Mouse (Mus musculus) hindbrain, embryonic 13.5 days (tissue): ENCODE data around the gene Nexmif. TPM values are rescaled to one million over a fixed set of nuclear protein-coding genes. Genes with fewer than 3 reads are reported as not detected.
A peak's percentile ranks its signal among the peaks of the same experiment; 100 is the strongest.
"Not testable (repeated sequence)": the region's sequence is repeated elsewhere in the genome, so short reads cannot be mapped to it uniquely, and the experiment has no call there.

Experiments used
- ATAC-seq: fragments of 200-750 bp; cut with Nextera tagmentation; 2 replicates; pipeline ENCODE4 v1.8.0; 2017; ENCODE audit warnings: moderate TSS enrichment; ENCODE audit not compliant: low FRiP score
- H3K27ac ChIP-seq: fragments of 300-500 bp; sonication (generic); 2 replicates; pipeline ENCODE4 v1.5.1; 2015; ENCODE audit warnings: inconsistent platforms, mild to moderate bottlenecking, moderate library complexity
- H3K27me3 ChIP-seq: fragments of 300-500 bp; sonication (generic); 2 replicates; pipeline ENCODE4 v1.6.1; 2015; ENCODE audit warnings: mild to moderate bottlenecking, inconsistent platforms
- H3K36me3 ChIP-seq: fragments of 300-500 bp; sonication (generic); 2 replicates; pipeline ENCODE4 v1.6.1; 2015; ENCODE audit warnings: mild to moderate bottlenecking, inconsistent platforms
- H3K4me1 ChIP-seq: fragments of 300-500 bp; sonication (generic); replicated peaks from 2 replicates; pipeline ENCODE4 v1.6.1; 2015; ENCODE audit warnings: inconsistent platforms
- H3K4me2 ChIP-seq: fragments of 300-500 bp; sonication (generic); 2 replicates; pipeline ENCODE4 v1.6.1; 2015; ENCODE audit warnings: inconsistent platforms, mild to moderate bottlenecking, moderate library complexity
- H3K4me3 ChIP-seq: fragments of 300-500 bp; sonication (generic); 2 replicates; pipeline ENCODE4 v1.5.1; 2015; ENCODE audit warnings: mild to moderate bottlenecking, inconsistent platforms
- H3K9ac ChIP-seq: fragments of 300-500 bp; sonication (generic); 2 replicates; pipeline ENCODE4 v1.6.1; 2015; ENCODE audit warnings: mild to moderate bottlenecking, inconsistent platforms
- H3K9me3 ChIP-seq: fragments of 300-500 bp; sonication (generic); 2 replicates; pipeline ENCODE4 v1.6.1; 2016; ENCODE audit warnings: inconsistent platforms
- WGBS: fragments of 180-500 bp; shearing (Covaris S2); methylation state at CpG from one replicate; pipeline ENCODE4 v1.1.7; 2015; 5-methylcytosine and 5-hydroxymethylcytosine counted together
- polyA plus RNA-seq: library from polyadenylated mRNA; unstranded; fragments of >200 nt; fragmentation: Nextera tagmentation; extraction: Ambion mirVana; gene quantifications from 2 replicates; pipeline ENCODE4 v1.2.1, GENCODE M21; 2015

Gene Nexmif
- 11.9 and 12.6 TPM in 2 replicates for polyA plus RNA-seq

DNA sequence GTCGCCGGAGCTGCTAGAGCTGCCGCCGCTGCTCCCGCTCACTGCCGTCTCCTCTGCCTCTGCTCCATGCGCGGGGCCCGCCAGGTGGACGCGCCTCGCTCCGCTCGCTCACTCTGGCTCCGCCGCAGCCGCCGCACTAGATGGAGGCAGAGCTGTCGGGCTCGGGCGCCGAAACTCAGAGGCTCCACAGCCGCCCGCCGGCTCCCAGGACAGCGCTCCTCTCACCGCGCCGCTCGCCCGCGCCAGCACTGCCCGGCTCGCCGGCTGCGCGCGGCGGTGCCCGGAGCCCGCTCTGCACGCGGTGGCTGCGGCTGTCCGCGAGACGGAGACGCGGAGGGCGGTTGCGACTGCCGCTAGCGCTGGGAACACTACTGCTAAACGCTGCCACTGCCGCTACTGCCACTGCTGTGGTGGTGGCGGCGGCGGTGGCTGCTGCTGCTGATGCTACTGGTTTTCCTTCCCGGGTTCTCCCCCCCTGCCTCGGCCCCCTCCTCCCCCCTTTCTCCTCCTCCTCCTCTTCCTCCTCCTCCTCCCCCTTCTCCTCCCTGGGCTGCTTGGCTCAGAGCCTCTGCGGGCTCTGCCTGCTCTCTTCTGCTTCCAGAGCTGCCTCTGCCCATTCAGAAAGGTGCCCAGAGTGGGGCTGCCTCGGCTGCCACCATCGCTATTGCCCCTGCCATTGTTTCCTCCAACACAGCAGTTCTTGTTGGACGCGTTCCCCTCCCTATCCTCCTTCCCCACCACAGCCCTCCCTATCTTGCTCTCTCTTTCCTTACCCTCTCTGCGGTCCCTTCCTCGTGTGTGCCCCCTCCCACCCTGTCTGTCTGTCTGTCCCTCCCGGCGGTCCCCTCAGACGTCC lies at the start of gene Nexmif:
Gene Nexmif, minus strand, starts transcription at position 450 of the 856 bp plus-strand sequence.
- H3K4me3 ChIP-seq: peak within 1 kb of the TSS; percentile 61
- no peaks in the 10 kb centered on the region for H3K36me3 ChIP-seq
- peaks cover 43% of the 10 kb centered on the region for H3K27me3 ChIP-seq
- H3K4me2 ChIP-seq: peak within 1 kb of the TSS; percentile 59
- peak within 1 kb of the TSS; percentile 84 for H3K9ac ChIP-seq
- ATAC-seq: peak; percentile 87
- no peaks in the 10 kb centered on the region for H3K9me3 ChIP-seq
- H3K4me1 ChIP-seq: 0 out of 2 replicates have a peak, but pooled peaks cover 8% of the 10 kb centered on the region
- H3K27ac ChIP-seq: peak within 1 kb of the TSS; percentile 97
- WGBS: 19% methylated on average over 40 of the region's 70 CpGs

DNA sequence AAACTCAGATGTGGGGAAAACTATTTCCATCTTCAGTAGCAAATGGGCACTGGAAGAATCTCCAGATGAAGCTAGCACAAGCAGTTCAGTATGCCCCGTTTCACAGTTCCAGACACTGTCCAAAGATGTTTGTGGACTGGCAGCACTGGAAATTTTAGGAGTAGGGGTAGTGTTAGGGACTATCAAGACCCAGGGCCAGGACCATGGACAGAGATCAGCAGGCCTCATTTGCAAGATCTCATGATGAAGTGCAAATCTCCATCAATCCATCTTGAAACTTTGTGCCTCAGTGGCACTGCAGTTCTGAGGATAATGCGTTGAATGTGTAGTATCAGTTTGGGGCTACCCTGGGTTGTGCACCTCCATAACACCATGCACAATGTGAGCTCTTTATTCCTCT lies 7.7 kb upstream of the Nexmif start:
- no peak overlapping the region for H3K9ac ChIP-seq
- H3K4me1 ChIP-seq: no peaks in the 10 kb centered on the region
- no peak overlapping the region for H3K4me3 ChIP-seq
- peaks cover 24% of the 10 kb centered on the region; the same call in 1 of the 2 replicates for H3K27me3 ChIP-seq
- no peak for ATAC-seq
- no peaks in the 10 kb centered on the region for H3K9me3 ChIP-seq
- H3K4me2 ChIP-seq: no peak overlapping the region
- H3K36me3 ChIP-seq: no peaks in the 10 kb centered on the region
- 85% methylated on average over 2 of the region's 2 CpGs for WGBS
- no peak overlapping the region for H3K27ac ChIP-seq

DNA sequence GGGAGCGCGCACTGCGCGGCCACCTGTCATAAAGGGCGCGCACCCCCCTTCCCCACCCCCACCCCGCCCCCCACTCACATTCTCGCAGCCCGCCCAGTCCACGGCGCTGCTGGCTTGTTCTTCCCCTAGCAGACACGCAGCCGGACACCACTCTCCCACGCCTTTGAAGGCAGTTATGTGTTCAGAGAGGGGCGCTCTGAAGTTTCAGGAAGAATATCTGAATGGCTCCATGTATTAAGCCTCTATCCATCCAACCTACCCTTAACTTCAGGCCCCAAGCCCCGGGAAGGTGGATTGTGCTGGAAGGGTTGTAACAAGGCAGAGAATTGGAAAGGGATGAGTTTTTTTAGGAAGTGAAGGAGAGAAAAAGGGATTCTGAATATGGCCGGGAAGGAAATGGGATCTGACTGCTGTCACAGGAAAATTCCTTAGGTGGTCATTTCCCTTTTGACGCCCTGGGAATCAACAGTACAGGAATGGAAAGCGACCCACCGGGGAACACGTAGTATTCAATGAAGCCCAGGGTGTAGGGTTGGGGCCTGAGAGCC lies 681 bp upstream of the Nexmif start:
- 0 out of 2 replicates have a peak, but pooled peaks cover 8% of the 10 kb centered on the region for H3K4me1 ChIP-seq
- no peaks in the 10 kb centered on the region for H3K9me3 ChIP-seq
- peak overlapping the region; percentile 97 for H3K27ac ChIP-seq
- H3K36me3 ChIP-seq: no peaks in the 10 kb centered on the region
- H3K27me3 ChIP-seq: peaks cover 42% of the 10 kb centered on the region
- peak overlapping the region; percentile 59 for H3K4me2 ChIP-seq
- peak overlapping the region; percentile 84 for H3K9ac ChIP-seq
- ATAC-seq: peak; percentile 75
- 15% methylated on average over 18 of the region's 21 CpGs for WGBS
- H3K4me3 ChIP-seq: peak overlapping the region; percentile 61

DNA sequence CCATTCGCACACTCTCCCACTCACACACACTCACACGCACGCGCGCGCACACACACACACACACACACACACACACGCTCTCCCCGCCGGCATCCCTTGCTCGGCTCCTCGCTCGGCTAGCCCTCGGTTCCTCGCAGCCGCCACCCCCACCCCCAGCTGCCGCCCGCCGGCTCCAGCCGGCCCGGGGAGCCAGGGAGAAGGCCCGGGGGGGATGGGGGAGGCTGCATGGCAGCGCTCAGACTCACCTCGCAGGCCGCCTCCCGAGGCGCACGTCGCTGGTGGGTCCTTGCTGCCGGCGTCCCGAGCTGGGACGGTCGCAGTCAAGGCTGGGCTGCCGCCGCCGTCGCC lies 623 bp downstream of the Nexmif start:
- H3K9ac ChIP-seq: peak overlapping the region; percentile 84
- peak; percentile 71 for ATAC-seq
- H3K4me2 ChIP-seq: peak overlapping the region; percentile 59
- 0 out of 2 replicates have a peak, but pooled peaks cover 8% of the 10 kb centered on the region for H3K4me1 ChIP-seq
- 18% methylated on average over 32 of the region's 37 CpGs for WGBS
- H3K4me3 ChIP-seq: peak overlapping the region; percentile 61
- no peaks in the 10 kb centered on the region for H3K36me3 ChIP-seq
- H3K9me3 ChIP-seq: no peaks in the 10 kb centered on the region
- peaks cover 45% of the 10 kb centered on the region for H3K27me3 ChIP-seq
- peak overlapping the region; percentile 97 for H3K27ac ChIP-seq

DNA sequence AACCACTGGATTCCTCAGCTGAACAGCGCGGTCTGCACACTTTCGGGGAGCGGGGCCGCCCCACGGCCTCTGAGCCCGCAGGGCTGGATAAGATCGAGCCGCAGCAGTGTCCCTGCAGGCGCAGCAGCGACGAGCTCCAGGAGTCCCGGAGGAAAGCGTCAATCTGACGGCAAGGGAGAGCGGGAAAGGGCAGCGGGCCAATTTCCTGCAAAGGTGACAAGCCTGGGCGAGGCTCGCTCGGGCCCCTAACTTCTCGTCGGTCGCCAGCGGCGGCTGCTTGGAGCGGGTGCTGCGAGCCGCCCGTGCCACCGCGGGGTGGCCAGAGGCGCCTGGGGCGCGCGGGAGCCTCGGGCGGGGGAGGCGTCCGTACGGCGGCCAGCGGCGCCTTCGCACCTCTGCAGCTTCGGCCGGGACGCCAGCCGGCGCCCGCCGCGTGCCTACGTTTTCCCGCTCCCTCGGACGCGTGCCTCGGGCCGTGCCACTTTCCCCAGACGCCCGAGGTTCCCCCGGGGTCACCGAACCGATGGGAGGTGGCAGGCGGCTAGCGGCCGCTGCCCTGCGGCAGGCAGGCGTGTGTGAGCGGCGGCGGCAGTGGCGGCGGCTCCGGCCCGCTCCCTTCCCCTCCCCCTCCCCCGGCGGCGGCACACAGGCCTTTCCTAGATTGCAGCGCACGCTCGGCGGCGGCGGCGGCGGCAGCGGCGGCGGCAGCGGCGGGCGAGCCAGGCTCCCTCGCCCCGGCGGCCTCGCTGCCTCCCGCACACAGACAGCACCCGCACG lies 1.2 kb downstream of the Nexmif start:
- H3K27ac ChIP-seq: peak overlapping the region; percentile 97
- H3K36me3 ChIP-seq: no peaks in the 10 kb centered on the region
- peak overlapping the region; percentile 84 for H3K9ac ChIP-seq
- peak; percentile 46 for ATAC-seq
- WGBS: 20% methylated on average over 42 of the region's 100 CpGs
- peak overlapping the region; percentile 61 for H3K4me3 ChIP-seq
- 0 out of 2 replicates have a peak, but pooled peaks cover 8% of the 10 kb centered on the region for H3K4me1 ChIP-seq
- no peaks in the 10 kb centered on the region for H3K9me3 ChIP-seq
- peak overlapping the region; percentile 59 for H3K4me2 ChIP-seq
- H3K27me3 ChIP-seq: peaks cover 48% of the 10 kb centered on the region

DNA sequence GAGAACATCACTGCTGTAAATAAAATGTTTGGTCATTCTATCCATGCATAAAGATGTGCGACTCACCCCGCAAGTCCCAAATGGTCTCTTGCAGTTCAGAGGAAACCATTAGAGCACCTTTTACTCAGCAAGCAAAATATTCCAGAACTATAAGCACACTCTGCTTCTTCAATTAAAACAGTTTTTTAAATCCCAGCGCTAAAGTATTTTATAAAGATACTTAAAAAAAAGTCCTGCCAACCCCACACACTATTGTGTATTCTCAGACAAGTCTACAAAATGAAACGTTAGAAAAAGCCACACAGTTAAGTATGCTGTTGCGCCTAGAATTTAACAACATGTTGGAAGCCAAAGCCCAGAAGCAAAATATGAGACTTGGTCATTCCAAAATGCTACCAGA lies 1.9 kb downstream of the Nexmif start:
- Histone ChIP-seq H3K4me2 (peak overlapping the region; percentile 59), H3K27ac (no peak overlapping the region), H3K36me3 (no peaks in the 10 kb centered on the region), H3K9me3 (no peaks in the 10 kb centered on the region), H3K9ac (no peak overlapping the region), H3K4me1 (0 out of 2 replicates have a peak, but pooled peaks cover 8% of the 10 kb centered on the region), H3K27me3 (peaks cover 48% of the 10 kb centered on the region), H3K4me3 (peak overlapping the region; percentile 61)
- 45% methylated on average over 5 of the region's 5 CpGs for WGBS
- no peak for ATAC-seq

DNA sequence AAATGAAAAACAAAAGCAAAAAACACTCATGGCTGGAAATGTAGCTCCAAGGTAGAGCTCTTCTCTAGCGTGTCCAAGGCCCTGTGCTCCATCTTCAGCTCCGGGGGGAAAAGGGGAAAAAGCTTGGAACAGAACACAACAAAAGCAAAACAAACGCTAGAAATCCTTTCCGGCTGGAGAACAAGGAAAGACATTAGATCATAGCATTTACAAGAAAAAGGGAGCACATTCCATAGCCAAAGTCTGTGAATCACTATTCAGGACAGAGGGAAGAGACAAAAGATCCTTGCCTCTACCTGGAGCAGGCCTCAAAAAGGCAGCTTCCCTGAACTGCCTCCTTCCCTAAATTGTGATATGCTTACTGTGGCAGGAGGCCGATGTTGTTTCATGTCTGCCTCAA lies 4.4 kb downstream of the Nexmif start:
- WGBS: 41% methylated on average over 5 of the region's 5 CpGs
- Histone ChIP-seq H3K9me3 (no peaks in the 10 kb centered on the region), H3K4me2 (no peak overlapping the region), H3K27ac (no peak overlapping the region), H3K27me3 (peaks cover 36% of the 10 kb centered on the region), H3K9ac (no peak overlapping the region), H3K4me3 (no peak overlapping the region), H3K4me1 (no peaks in the 10 kb centered on the region), H3K36me3 (no peaks in the 10 kb centered on the region)
- ATAC-seq: no peak

DNA sequence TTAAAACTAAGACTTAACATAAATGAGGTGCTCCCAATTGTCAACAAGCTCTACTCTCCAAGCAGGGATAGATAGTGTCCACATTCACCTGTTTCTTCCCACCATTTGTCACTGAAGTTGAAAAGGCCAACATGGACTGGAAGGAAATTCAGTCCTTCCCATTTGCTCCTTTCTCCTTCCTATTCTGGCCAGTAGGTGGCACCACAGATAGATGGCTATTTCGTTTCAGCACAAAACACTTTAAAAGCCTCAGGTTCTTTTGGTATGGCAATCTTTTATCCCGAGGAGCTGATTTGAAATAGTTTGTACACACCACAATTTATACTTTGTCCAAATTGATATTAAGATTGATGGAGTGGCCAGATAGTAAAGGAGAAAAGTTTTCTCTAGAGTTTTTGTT lies 21.7 kb downstream of the Nexmif start:
- H3K27me3 ChIP-seq: peaks cover 9% of the 10 kb centered on the region; the same call in 1 of the 2 replicates
- ATAC-seq: no peak
- no peak overlapping the region for H3K9ac ChIP-seq
- no peaks in the 10 kb centered on the region for H3K4me1 ChIP-seq
- no peaks in the 10 kb centered on the region for H3K36me3 ChIP-seq
- H3K4me2 ChIP-seq: no peak overlapping the region
- H3K9me3 ChIP-seq: no peaks in the 10 kb centered on the region
- no peak overlapping the region for H3K27ac ChIP-seq
- no peak overlapping the region for H3K4me3 ChIP-seq
- WGBS: 25% methylated on average over 2 of the region's 2 CpGs

DNA sequence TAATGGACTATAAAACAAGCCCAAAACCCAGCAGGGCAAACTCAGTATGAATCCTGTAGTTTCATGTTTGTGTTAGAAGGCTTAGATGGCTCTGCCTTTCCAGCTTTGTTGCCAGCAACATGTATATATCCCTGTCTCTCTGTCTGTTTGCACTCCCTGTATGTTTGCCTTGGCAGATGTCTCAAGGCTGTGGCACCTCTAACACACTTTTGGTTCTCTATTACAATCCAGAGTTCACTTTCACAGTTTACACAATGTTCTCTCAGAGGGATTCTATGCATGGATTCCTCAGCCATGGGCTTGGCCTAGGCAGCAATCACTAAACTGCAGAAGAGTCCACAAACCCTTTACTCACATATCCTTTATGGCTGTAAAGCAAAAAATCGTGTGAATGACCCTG lies 50.9 kb downstream of the Nexmif start:
- WGBS: 47% methylated on average over 1 of the region's 1 CpGs

DNA sequence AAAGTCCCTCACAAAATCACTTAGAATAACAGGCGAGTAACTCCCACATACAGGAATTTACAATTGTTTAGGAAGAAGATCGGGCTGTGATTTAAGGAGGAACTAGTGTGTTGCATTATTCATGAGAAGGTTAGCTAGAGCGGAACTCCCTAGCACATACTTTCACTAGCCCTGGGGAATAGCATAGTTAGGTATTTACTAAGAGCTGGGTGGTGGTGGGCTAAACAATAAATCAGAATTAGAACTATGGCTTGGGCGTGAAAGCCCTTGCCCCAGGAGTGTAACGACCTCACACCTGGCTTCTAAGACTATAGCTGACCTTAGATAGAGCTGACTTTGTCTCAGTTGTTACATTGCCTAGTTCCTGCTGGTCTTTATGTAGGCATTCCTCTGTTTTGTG lies 85.7 kb downstream of the Nexmif start:
- 71% methylated on average over 5 of the region's 5 CpGs for WGBS
- H3K27ac ChIP-seq, H3K4me3 ChIP-seq, H3K4me1 ChIP-seq, H3K9me3 ChIP-seq, H3K9ac ChIP-seq, H3K4me2 ChIP-seq, ATAC-seq, H3K27me3 ChIP-seq, H3K36me3 ChIP-seq: not testable (repeated sequence)

More for the DNA sequence above, 50.9 kb downstream of the Nexmif start:
- no peak overlapping the region for H3K4me3 ChIP-seq
- H3K36me3 ChIP-seq: no peaks in the 10 kb centered on the region
- no peak overlapping the region for H3K27ac ChIP-seq
- H3K4me1 ChIP-seq: no peaks in the 10 kb centered on the region
- peaks cover 8% of the 10 kb centered on the region; the same call in 1 of the 2 replicates for H3K27me3 ChIP-seq
- H3K9ac ChIP-seq: no peak overlapping the region
- no peaks in the 10 kb centered on the region for H3K9me3 ChIP-seq
- ATAC-seq: no peak
- no peak overlapping the region for H3K4me2 ChIP-seq

DNA sequence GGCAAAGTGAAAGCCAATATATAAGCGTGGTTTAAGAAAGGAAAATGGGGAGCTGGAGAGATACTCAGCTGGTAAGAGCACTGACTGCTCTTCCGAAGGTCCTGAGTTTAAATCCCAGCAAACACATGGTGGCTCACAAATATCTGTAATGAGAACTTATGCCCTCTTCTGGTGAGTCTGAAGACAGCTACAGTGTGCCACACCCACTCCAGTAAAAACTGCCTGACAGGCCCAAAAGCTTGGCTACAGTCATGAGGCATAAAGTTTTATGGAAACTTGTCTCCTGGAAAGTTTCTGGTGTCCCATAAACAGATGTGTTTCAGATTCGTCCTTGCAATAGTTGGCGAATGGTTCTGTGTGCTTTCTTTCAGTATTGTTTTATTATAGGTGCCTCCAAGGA lies 86.4 kb downstream of the Nexmif start:
- Histone ChIP-seq H3K4me3 (no peak overlapping the region), H3K27ac (no peak overlapping the region), H3K9ac (no peak overlapping the region), H3K9me3 (no peaks in the 10 kb centered on the region), H3K4me2 (no peak overlapping the region), H3K4me1 (no peaks in the 10 kb centered on the region), H3K27me3 (no peaks in the 10 kb centered on the region; the same call in 1 of the 2 replicates), H3K36me3 (no peaks in the 10 kb centered on the region)
- ATAC-seq: no peak
- WGBS: 70% methylated on average over 4 of the region's 4 CpGs

DNA sequence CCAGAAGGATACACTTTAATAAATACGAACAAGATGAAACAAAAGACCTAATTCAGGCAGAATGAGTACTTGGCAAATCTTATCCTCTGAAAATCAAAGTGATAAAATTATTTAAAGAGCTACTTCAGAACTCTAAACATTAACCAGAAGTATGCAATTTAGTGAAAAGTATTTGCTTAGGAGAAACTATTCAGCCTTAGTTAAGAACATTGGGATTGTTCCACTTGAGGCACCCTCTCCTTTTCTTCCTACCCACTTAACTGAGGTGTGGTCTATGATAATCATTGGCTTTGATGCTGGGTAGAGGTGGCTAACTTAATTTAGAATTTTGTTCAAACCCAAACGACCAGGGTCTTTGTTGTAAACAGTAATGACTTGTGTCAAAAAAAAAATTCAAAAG lies 146.1 kb downstream of the Nexmif start:
- no peak for ATAC-seq
- Histone ChIP-seq H3K9ac (no peak overlapping the region), H3K4me1 (no peaks in the 10 kb centered on the region), H3K36me3 (no peaks in the 10 kb centered on the region), H3K27me3 (0 out of 2 replicates have a peak, but pooled peaks cover 5% of the 10 kb centered on the region), H3K27ac (no peak overlapping the region), H3K4me2 (no peak overlapping the region), H3K9me3 (no peaks in the 10 kb centered on the region), H3K4me3 (no peak overlapping the region)
- WGBS: 69% methylated on average over 2 of the region's 2 CpGs
